Mouse (Mus musculus): ENCODE data around the gene Tbck. TPM values are rescaled to one million over a fixed set of nuclear protein-coding genes. Genes with fewer than 3 reads are reported as not detected.

Tbck gene
- polyA plus RNA-seq, 1 experiment from 2014 or later = 20.0 TPM

DNA sequence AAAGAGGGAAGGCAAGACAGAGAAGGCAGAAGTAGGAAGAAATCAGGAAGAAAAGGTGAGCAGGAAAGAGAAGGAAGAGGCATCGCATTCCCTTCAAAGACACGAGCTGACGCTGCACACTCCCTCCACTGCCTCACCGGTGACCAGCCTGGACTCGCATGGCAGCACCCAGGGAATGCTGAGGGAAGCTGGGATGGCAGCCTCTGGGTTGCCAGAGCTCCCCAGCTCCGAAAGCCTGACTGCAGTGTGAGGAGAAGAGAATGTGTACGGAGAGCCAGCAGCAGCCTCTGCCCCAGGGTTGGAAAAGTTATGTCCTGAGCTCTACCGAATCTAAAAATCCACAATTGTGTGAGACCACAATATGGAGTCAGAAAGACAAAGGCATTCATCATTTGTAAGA, 155.6 kb downstream of the Tbck start:
- no peaks in the 10 kb centered on the region for H3K4me1 ChIP-seq
- H3K9me3 ChIP-seq = no peaks in the 10 kb centered on the region
- H3K4me3 ChIP-seq = no peak overlapping the region
- no peak overlapping the region for H3K4me2 ChIP-seq
- ATAC-seq (ENCODE audit: borderline replicate concordance, extremely low read depth, low FRiP score, low TSS enrichment) = no peak
- WGBS = 89% methylated on average over 8 of the region's 8 CpGs
- no peak overlapping the region for H3K9ac ChIP-seq
- peaks cover 21% of the 10 kb centered on the region for H3K36me3 ChIP-seq
- H3K27ac ChIP-seq = no peak overlapping the region
- H3K27me3 ChIP-seq = no peaks in the 10 kb centered on the region

DNA sequence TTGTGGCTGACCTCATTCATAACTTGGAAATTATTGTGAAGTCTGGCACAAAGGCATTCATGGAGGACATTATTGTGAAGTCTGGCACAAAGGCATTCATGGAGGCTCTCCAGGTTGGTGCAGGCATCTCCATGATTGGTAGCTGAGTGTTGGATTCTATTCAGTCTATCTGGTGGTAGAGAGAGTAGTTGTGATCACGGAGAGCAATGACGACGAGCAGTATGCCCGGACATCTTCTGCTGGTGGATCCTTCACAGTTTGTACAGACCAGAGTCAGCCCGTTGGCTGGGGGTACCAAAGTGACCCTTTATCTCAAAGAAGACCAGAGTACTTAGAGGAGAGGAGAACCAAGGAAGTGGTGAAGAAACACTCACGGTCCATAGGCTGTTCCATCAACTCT, 158.7 kb downstream of the Tbck start:
- no peak overlapping the region for H3K9ac ChIP-seq
- no peak for ATAC-seq (ENCODE audit: borderline replicate concordance, extremely low read depth, low FRiP score, low TSS enrichment)
- no peak overlapping the region for H3K4me2 ChIP-seq
- H3K4me1 ChIP-seq = no peaks in the 10 kb centered on the region
- H3K36me3 ChIP-seq = peaks cover 21% of the 10 kb centered on the region
- no peaks in the 10 kb centered on the region for H3K9me3 ChIP-seq
- H3K4me3 ChIP-seq = no peak overlapping the region
- WGBS = 91% methylated on average over 6 of the region's 6 CpGs
- no peaks in the 10 kb centered on the region for H3K27me3 ChIP-seq
- H3K27ac ChIP-seq = no peak overlapping the region

DNA sequence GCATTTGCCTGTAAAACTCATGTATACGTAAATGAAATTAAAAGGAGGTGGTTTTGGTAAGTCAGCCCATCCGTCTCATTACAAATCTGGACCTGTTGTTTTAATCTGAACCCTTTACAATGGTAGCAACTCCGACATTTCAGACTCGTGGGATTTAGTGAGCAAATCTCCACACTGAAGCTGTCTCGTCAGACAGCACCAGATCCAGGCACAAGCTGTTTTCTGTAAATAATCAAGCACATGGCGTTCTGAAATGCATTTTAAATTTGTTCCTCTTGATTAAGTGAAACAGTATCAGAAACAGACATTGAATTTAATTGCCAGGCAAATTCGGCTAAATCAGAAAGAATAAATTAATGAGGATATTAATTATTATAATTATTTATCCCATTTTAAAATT, 165.7 kb downstream of the Tbck start:
- Histone ChIP-seq H3K27me3 (no peaks in the 10 kb centered on the region), H3K4me1 (peaks cover 22% of the 10 kb centered on the region), H3K4me3 (no peak overlapping the region), H3K27ac (no peak overlapping the region), H3K9ac (no peak overlapping the region), H3K9me3 (no peaks in the 10 kb centered on the region), H3K4me2 (no peak overlapping the region), H3K36me3 (no peaks in the 10 kb centered on the region)
- WGBS = 67% methylated on average over 7 of the region's 7 CpGs
- ATAC-seq (ENCODE audit: borderline replicate concordance, extremely low read depth, low FRiP score, low TSS enrichment) = no peak

DNA sequence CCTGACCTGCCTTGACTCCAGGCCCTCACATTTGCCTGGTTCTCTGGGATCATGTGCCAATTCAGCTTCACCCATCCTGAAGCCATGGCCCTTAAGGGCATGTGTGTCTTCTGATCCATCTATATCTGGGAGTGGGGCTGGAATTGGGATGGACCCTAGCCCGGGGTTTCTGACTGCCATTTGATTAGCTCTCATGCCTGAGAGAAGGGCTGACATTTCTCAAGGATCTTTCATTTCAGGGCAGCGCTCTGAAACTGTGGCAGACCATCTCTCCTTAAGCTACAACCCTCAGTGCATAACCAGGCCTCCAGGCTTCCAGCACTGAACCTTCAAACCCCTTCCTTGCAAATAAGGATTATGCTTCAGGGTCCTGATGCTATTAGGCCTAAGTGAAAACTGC, 166.5 kb downstream of the Tbck start:
- Histone ChIP-seq H3K4me1 (peaks cover 22% of the 10 kb centered on the region), H3K4me3 (no peak overlapping the region), H3K9ac (no peak overlapping the region), H3K27ac (no peak overlapping the region), H3K9me3 (no peaks in the 10 kb centered on the region), H3K4me2 (no peak overlapping the region), H3K36me3 (no peaks in the 10 kb centered on the region), H3K27me3 (no peaks in the 10 kb centered on the region)
- 76% methylated on average over 2 of the region's 2 CpGs for WGBS
- no peak for ATAC-seq (ENCODE audit: borderline replicate concordance, extremely low read depth, low FRiP score, low TSS enrichment)

DNA sequence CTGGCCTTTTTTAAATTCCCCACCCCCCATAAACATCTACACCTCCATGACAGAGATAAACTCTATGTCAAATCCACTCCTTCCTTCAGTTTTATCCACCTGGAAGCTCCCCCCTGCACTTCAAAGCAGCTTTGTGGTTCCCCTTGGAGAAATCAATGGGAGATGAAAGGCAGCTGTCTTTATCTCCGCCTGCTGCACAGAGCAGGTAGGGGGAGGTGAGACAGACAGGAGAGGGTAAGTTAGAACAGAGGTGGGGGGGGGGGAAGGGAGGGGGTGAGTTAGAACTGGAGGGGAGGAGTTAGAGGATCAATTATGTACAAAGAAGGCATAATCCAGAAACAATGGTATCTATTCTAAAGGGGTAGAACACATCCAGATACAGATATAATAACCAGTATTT, 167.5 kb downstream of the Tbck start:
- no peak for ATAC-seq (ENCODE audit: borderline replicate concordance, extremely low read depth, low FRiP score, low TSS enrichment)
- H3K4me3 ChIP-seq = no peak overlapping the region
- 53% methylated on average over 1 of the region's 1 CpGs for WGBS
- no peak overlapping the region for H3K4me2 ChIP-seq
- no peaks in the 10 kb centered on the region for H3K9me3 ChIP-seq
- no peak overlapping the region for H3K9ac ChIP-seq
- H3K36me3 ChIP-seq = no peaks in the 10 kb centered on the region
- no peak overlapping the region for H3K27ac ChIP-seq
- H3K27me3 ChIP-seq = no peaks in the 10 kb centered on the region
- peaks cover 23% of the 10 kb centered on the region for H3K4me1 ChIP-seq

DNA sequence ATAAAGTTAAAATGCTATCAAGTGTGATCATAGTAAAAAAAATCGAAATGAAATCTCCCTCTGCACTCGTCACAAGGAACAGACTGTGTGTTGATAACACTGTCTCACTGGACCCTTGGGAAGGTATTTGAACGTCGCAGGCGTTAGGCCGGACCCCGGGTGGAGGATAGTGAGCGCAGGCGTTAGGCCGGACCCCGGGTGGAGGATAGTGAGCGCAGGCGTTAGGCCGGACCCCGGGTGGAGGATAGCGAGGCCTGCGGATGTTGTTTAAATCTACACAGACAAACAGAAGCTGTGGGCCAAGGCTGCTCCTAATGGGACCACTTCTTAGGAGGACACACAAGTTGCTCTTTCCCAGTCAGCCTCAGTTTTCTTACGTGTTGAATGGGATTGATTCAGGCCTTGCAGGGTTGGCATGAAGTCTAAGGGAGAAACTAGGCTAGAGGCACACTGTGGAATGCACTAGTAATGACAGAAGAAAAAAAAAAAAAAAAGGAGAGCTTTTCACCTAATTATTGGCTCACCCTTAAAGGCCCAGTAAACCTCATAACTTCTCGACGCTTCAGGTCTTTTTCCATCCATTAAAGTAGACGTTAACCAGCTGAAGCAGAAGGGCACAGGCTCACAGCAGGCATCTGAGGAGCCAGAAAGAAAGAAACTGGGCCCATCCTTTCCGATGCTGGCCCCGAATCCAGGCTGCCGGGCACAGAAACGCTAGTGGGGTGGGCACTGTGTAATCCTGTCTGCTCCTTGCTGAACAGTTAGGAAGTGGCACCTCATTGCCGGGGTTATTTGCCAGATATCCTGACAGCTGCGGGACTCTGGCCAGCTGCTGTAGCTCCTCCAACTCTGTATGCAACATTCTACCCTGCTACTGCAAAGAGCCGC, 168.1 kb downstream of the Tbck start:
- Histone ChIP-seq H3K4me3 (no peak overlapping the region), H3K9me3 (no peaks in the 10 kb centered on the region), H3K27me3 (no peaks in the 10 kb centered on the region), H3K4me2 (peak overlapping the region; percentile 20; the same call in 1 of the 2 replicates), H3K27ac (peak overlapping the region; percentile 84), H3K9ac (no peak overlapping the region), H3K4me1 (peaks cover 27% of the 10 kb centered on the region), H3K36me3 (no peaks in the 10 kb centered on the region)
- peak; percentile 94 for ATAC-seq (ENCODE audit: borderline replicate concordance, extremely low read depth, low FRiP score, low TSS enrichment)
- WGBS = 46% methylated on average over 28 of the region's 28 CpGs

DNA sequence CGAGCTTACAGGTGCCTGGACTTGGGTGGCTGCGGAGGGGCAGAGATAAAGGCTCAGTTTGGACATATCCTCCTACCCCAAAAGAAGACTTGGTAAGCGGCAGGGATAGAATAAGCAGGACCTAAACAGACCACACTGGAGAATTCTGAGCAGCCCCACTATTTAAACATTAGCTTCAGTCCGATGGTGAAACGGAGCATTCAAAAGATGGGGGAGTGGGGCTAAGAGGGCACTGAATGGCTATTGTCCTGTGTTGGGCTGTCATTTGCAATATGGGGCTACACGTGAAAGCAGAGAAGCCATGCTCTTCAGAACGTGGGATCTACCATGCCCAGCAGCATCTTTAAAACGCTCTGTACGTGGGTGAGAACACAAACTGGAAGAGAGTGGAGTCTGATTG, 170.3 kb downstream of the Tbck start:
- WGBS = 83% methylated on average over 9 of the region's 9 CpGs
- Histone ChIP-seq H3K27me3 (no peaks in the 10 kb centered on the region), H3K36me3 (no peaks in the 10 kb centered on the region), H3K9me3 (no peaks in the 10 kb centered on the region), H3K4me3 (no peak overlapping the region), H3K4me1 (peaks cover 35% of the 10 kb centered on the region), H3K9ac (no peak overlapping the region), H3K27ac (no peak overlapping the region), H3K4me2 (no peak overlapping the region)
- ATAC-seq (ENCODE audit: borderline replicate concordance, extremely low read depth, low FRiP score, low TSS enrichment) = no peak

DNA sequence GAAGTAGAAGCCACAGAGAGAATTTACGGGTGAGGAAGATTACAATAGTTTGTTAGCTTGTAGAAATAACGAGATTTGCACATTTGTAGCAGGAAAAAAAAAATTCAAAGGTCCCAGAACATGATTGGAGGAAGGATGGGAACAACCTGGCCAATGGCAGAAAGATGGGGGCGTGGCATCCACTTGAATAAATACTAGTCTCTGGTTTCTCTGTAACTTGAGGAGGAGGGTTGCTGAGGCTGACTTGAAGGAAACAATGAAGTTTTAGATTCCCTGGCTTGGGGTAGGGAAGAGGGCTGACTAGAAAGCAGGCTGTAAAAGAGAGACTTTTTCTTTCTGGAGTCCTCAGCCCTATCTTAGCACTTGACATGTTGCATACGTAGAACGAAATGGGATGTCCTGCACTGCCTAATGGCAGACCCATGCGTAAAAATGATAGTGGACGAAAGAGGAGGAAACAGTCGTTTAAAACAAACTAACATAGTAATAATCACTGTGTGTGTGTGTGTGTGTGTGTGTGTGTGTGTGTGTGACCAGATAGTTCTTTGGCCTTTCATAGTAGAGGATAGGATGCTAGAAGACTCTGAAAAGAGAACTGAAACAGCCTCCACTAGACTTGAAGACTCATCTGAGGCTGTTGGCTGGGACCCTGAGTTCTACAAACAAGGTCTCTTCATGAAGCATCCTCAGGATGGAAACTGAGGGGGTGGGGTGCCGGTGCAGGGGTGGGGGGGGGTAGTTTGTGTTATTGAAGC, 171.7 kb downstream of the Tbck start:
- no peak overlapping the region for H3K9ac ChIP-seq
- H3K36me3 ChIP-seq = no peaks in the 10 kb centered on the region
- H3K4me1 ChIP-seq = peaks cover 45% of the 10 kb centered on the region
- ATAC-seq (ENCODE audit: borderline replicate concordance, extremely low read depth, low FRiP score, low TSS enrichment) = peak; percentile 15; the same call in 1 of the 2 replicates
- H3K4me2 ChIP-seq = no peak overlapping the region
- WGBS = 53% methylated on average over 9 of the region's 9 CpGs
- no peaks in the 10 kb centered on the region for H3K9me3 ChIP-seq
- H3K4me3 ChIP-seq = no peak overlapping the region
- H3K27ac ChIP-seq = no peak overlapping the region
- no peaks in the 10 kb centered on the region for H3K27me3 ChIP-seq

DNA sequence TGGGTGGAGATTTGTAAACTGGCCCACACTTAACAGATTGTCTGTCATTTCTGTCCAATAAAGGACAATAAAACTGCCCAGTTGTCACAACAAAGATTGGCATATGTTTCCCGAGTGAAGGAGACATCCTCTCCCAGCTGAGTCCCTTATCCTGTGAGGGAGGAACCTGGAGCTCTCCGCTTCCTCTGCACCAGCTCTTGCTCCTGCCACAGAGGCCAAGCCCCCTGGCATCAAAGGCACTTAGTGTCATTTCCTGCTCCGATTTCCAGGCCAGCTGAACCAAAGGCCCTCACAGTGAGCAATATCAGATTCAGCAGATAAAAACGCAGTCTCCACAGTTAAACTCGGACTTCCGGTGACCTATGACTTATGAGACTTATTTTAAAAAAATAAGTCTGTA, 172.7 kb downstream of the Tbck start:
- Histone ChIP-seq H3K9ac (no peak overlapping the region), H3K9me3 (no peaks in the 10 kb centered on the region), H3K4me1 (peaks cover 40% of the 10 kb centered on the region), H3K27ac (no peak overlapping the region), H3K27me3 (no peaks in the 10 kb centered on the region), H3K36me3 (no peaks in the 10 kb centered on the region), H3K4me2 (no peak overlapping the region), H3K4me3 (no peak overlapping the region)
- WGBS = 36% methylated on average over 6 of the region's 6 CpGs
- ATAC-seq (ENCODE audit: borderline replicate concordance, extremely low read depth, low FRiP score, low TSS enrichment) = no peak

DNA sequence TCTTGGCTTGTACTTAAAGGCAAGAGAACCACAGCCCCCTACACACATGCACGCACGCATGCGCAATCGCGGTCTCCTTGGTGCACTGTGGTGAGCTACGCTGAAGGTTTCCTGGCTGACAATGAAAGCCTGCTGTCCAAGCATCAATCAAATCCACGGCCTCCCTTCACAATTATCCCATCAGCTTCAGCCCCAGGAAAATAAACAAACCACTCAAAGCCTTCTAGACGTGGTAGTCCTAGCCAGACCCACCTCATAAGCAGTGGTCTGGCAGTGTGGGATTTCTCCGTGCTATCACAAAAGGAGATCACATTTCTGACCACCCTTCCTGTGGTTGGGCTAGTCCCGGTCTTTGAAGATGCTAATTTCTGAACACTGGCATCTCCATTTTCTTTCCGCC, 174.9 kb downstream of the Tbck start:
- H3K4me1 ChIP-seq = peaks cover 23% of the 10 kb centered on the region
- H3K9ac ChIP-seq = no peak overlapping the region
- H3K4me2 ChIP-seq = no peak overlapping the region
- H3K9me3 ChIP-seq = no peaks in the 10 kb centered on the region
- H3K36me3 ChIP-seq = no peaks in the 10 kb centered on the region
- 35% methylated on average over 11 of the region's 11 CpGs for WGBS
- peak; percentile 76 for ATAC-seq (ENCODE audit: borderline replicate concordance, extremely low read depth, low FRiP score, low TSS enrichment)
- H3K27me3 ChIP-seq = 0 out of 2 replicates have a peak, but pooled peaks cover 3% of the 10 kb centered on the region
- H3K27ac ChIP-seq = no peak overlapping the region
- no peak overlapping the region for H3K4me3 ChIP-seq

DNA sequence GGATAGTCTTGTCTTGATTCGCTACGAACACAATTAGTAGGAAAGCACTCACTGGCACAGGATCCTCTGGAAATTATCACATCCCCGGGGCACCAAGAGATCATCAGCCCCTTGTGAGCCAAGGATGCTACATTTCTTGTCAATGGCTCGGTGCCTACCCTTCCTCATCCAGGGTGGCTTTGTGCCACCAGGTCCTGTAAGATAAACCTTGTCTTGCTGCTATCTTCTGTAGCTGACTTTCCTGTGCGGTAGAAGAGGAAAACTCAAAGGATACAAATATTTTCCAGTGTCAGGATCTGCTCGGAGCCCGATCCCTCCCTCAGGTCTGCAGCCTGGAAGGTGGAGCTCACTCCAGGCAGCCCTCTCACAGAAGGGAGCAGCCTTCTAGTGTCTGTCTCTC, 175.6 kb downstream of the Tbck start:
- peaks cover 23% of the 10 kb centered on the region for H3K4me1 ChIP-seq
- no peaks in the 10 kb centered on the region for H3K9me3 ChIP-seq
- ATAC-seq (ENCODE audit: borderline replicate concordance, extremely low read depth, low FRiP score, low TSS enrichment) = no peak
- H3K36me3 ChIP-seq = no peaks in the 10 kb centered on the region
- H3K4me3 ChIP-seq = no peak overlapping the region
- H3K27ac ChIP-seq = no peak overlapping the region
- 74% methylated on average over 7 of the region's 7 CpGs for WGBS
- no peak overlapping the region for H3K9ac ChIP-seq
- 0 out of 2 replicates have a peak, but pooled peaks cover 3% of the 10 kb centered on the region for H3K27me3 ChIP-seq
- no peak overlapping the region for H3K4me2 ChIP-seq

DNA sequence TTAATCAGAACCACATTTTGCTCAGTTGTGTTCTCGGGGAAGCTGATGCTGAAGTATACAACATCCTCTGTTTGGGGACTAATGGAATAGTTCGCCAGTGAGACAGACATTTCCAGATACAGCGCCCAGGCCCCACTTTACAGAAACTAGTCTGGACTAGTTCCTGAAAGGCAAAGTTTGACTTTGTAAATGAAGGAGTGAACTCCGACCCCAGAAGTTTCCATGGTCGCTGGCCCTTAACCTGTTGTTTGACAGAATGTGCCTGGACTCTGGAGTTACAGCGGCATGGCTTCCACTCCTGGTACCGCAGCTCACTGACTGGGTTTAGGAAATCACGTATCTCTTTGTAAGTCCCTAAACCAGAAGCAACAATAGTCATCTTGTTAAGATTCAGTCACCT, 176.9 kb downstream of the Tbck start:
- Histone ChIP-seq H3K4me1 (peaks cover 23% of the 10 kb centered on the region), H3K27me3 (0 out of 2 replicates have a peak, but pooled peaks cover 3% of the 10 kb centered on the region), H3K27ac (no peak overlapping the region), H3K9me3 (no peaks in the 10 kb centered on the region), H3K4me2 (no peak overlapping the region), H3K36me3 (no peaks in the 10 kb centered on the region), H3K9ac (no peak overlapping the region), H3K4me3 (no peak overlapping the region)
- ATAC-seq (ENCODE audit: borderline replicate concordance, extremely low read depth, low FRiP score, low TSS enrichment) = no peak
- WGBS = 52% methylated on average over 8 of the region's 8 CpGs
